Mouse (Mus musculus): ENCODE results near the gene Ldlrad2.

DNA sequence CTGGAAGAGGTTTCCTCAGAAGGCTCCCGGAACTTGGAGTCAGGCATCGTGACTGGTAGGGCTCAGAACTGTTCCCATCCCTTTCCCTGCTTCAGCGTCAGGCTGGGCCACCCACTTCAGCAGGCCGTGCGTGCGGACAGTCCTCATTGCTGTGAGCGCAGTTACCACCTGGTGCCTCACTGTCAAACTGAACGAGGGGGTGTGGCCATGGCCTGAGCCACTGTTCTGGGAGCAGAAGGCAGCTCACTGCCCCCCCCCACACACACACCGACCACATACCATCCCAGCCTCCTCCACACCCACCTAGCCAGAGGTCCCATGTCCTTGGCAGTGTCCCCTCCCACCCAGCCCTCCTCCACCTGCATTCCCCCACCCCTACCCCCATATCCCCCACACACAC, 4.5 kb downstream of the Ldlrad2 start:
- TF ChIP-seq TAL1 (conservative IDR thresholded peaks at IDR 0.05; ENCODE audit: low read depth, low read length) (no peak), CTCF (IDR thresholded peaks at IDR 0.05; ENCODE audit: low read depth, low read length) (no peak)
